Mouse (Mus musculus) lung, adult 2 months (tissue): ENCODE data around the gene Snta1.

ENCODE experiments used
- CTCF ChIP-seq: fragments of 200-500 bp; IDR thresholded peaks from 2 replicates; pipeline ENCODE4 v1.5.1; 2011; ENCODE audit warnings: mild to moderate bottlenecking, low read length, control low read depth; ENCODE audit not compliant: insufficient read depth
- POLR2A ChIP-seq: fragments of 200-500 bp; IDR thresholded peaks from 2 replicates; pipeline ENCODE4 v1.6.1; 2011; ENCODE audit warnings: low read depth, mild to moderate bottlenecking, control low read depth, low read length, borderline replicate concordance; ENCODE audit errors: extremely low read depth

GRCm38 (mm10) chr2:154426905-154427852 lies 19.3 kb upstream of the Snta1 start:
- no peak for TF ChIP-seq POLR2A
- TF ChIP-seq CTCF, result no peak
